Mouse (Mus musculus): ENCODE measurements around the gene Slc16a6.

GRCm38 (mm10) chr11:109406431-109406830, 67.0 kb downstream of the Slc16a6 start:
- TF ChIP-seq EP300 (optimal IDR thresholded peaks at IDR 0.05) (no peak), CTCF (IDR thresholded peaks at IDR 0.05; ENCODE audit: low read depth) (no peak)
